Mouse (Mus musculus) hematopoietic stem cell, adult 5-6 weeks (primary cell): ENCODE data around the gene Klhl34. TPM values are rescaled to one million over a fixed set of nuclear protein-coding genes. Genes with fewer than 3 reads are reported as not detected.

Source experiments
- ATAC-seq, 2 experiments: fragments of 125-278 bp in 1 of 2; replicated peaks in 1 of 2; 2 replicates each; pipeline ENCODE4 v1.8.0; 2016 to 2017; ENCODE audit warnings: inconsistent platforms in 2 of 2, mild to moderate bottlenecking in 2 of 2, moderate number of reproducible peaks in 2 of 2, low read depth in 1 of 2, moderate TSS enrichment in 1 of 2; ENCODE audit not compliant: low FRiP score in 2 of 2, poor library complexity in 2 of 2, severe bottlenecking in 2 of 2, insufficient read depth in 1 of 2, low TSS enrichment in 1 of 2
- total RNA-seq: library from RNA; stranded (forward); fragments of 172-1452, 232-1000 nt; gene quantifications from 2 replicates; pipeline ENCODE4 v1.2.3, GENCODE M21; 2017

The Klhl34 gene
- not detected in 2 replicates for total RNA-seq

- ATAC-seq = peak; percentile 62 to 70
These were observed at the start of gene Klhl34 for GRCm38 (mm10) chrX:157818207-157818920. Klhl34 (plus strand) TSS chrX:157818435.

DNA sequence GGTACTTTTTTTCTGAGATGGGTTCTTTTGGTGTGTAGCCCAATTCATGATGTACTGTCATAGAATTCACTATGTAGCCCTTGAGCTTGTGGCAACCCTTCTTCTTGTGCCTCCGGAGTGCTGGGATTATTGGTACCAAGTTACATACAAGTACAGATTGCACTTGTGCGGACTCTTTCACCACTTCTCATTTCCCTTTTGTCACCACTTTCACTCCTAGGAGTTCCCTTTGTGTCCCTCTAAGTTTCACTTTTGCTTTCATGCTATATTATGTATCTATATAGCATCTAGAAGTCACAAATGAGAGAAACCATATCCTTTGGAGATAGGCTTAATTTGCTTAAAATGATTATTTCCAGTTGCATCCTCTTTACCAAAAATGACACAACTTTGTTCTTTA, 16.6 kb upstream of the Klhl34 start:
- peak; percentile 58 to 69; a peak in 3 of 4 replicates for ATAC-seq

DNA sequence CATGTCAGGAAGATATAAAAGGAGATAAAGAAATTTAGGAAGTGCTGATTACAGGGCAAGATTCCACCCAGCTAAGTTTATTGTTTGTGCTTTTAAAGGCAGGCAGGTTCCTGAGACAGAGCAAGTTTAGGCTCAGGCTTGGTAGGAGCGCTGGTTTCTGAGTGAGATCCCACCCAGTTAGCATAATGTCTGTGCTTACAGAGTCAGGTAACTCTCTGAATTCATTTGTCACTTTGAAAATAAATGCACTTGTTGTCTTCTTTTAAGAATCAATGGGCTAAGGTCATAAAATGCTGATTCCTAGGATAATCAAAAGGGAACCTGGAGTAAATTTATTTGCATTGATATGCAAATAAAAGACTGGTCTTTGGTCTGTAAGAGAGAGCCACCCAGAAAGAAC, 8.5 kb upstream of the Klhl34 start:
- no peak for ATAC-seq

GRCm38 (mm10) chrX:157817571-157818206, 546 bp upstream of the Klhl34 start:
- peak; percentile 61 to 64 for ATAC-seq

DNA sequence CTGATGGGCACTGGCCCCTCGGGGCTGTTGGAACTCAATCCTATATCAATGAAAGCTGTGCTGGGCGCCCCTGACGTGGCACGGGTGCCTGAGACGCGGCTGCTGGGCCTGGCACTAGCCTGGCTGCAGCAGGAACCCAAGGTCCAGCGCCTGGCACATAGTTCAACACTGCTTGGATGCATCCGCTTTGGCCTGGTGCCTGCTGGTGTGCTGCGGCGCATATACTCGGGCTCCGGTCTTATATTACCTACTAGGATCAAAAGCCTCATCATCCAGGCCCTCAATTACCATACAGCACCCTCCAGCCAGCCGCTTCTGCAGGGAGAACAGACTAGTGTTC, 656 bp downstream of the Klhl34 start:
- no peak for ATAC-seq

DNA sequence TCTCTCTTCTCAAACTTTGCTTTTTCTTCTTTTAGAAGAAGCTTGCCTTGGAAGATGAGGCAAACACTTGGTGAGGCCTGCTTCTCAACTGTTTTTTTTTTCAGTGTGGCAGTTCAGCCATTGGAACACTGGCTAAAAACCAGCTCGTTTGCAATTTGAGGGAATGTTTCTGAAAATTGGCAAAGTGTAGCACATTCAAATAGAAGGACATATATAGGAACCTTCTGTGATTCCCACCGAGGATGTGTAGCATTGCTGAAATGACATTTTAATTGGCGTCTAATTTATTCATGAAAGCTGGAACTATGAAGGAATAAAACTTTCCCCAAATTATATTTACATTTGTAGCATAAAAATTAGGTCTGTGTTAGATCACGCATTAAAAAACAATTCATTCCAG, 11.7 kb downstream of the Klhl34 start:
- no peak for ATAC-seq

Other genes starting within 250 kb of the Klhl34 start
- 1.5 and 7.6 TPM in 2 replicates for gene Yy2, start 249.4 kb upstream of the Klhl34 start, total RNA-seq
- gene Mbtps2, start 219.7 kb upstream of the Klhl34 start, total RNA-seq = 12.4 and 20.2 TPM in 2 replicates
- gene Smpx, start 119.5 kb upstream of the Klhl34 start, total RNA-seq = not detected in 2 replicates
- gene Cnksr2, start 224.9 kb downstream of the Klhl34 start, total RNA-seq = 0.06 TPM in 1 of 2 replicates, not detected in the other